Mouse (Mus musculus) heart, embryonic 10.5 days (tissue): Measurements from ENCODE around the gene Tigit. TPM values are rescaled to one million over a fixed set of nuclear protein-coding genes. Genes with fewer than 3 reads are reported as not detected.

Experiments
- DNase-seq: peaks from one replicate; pipeline ENCODE4 v3.0.0-alpha.2; 2017; ENCODE audit warnings: low spot score
- H3K27ac ChIP-seq: fragments of 300-500 bp; sonication (generic); 2 replicates; pipeline ENCODE4 v1.5.1; 2016; ENCODE audit warnings: mild to moderate bottlenecking
- H3K27me3 ChIP-seq: fragments of 300-500 bp; sonication (generic); 2 replicates; pipeline ENCODE4 v1.6.1; 2016; ENCODE audit warnings: mild to moderate bottlenecking; ENCODE audit not compliant: poor library complexity, insufficient read depth, severe bottlenecking
- H3K36me3 ChIP-seq: fragments of 300-500 bp; sonication (generic); 2 replicates; pipeline ENCODE4 v1.6.1; 2016; ENCODE audit warnings: mild to moderate bottlenecking, moderate library complexity
- H3K4me1 ChIP-seq: fragments of 300-500 bp; sonication (generic); 2 replicates; pipeline ENCODE4 v1.6.1; 2016; ENCODE audit warnings: mild to moderate bottlenecking
- H3K4me3 ChIP-seq: fragments of 300-500 bp; sonication (generic); 2 replicates; pipeline ENCODE4 v1.5.1; 2016; ENCODE audit warnings: mild to moderate bottlenecking, moderate library complexity
- H3K9me3 ChIP-seq: fragments of 300-500 bp; sonication (generic); 2 replicates; pipeline ENCODE4 v1.6.1; 2016; ENCODE audit warnings: mild to moderate bottlenecking, moderate library complexity
- WGBS: fragments of 180-500 bp; shearing (Covaris S2); methylation state at CpG from one replicate; pipeline ENCODE4 v1.1.7; 2016; 5-methylcytosine and 5-hydroxymethylcytosine counted together
- polyA plus RNA-seq: library from polyadenylated mRNA; unstranded; fragments of >200 nt; fragmentation: Nextera tagmentation; extraction: Ambion mirVana; gene quantifications from 2 replicates; pipeline ENCODE4 v1.2.1, GENCODE M21; 2016

Tigit gene
- polyA plus RNA-seq, 1 experiment from 2014 or later: not detected

- Histone ChIP-seq H3K36me3 (no peaks in the 10 kb centered on the region), H3K4me3 (no peak overlapping the region), H3K27me3 (no peaks in the 10 kb centered on the region), H3K4me1 (no peaks in the 10 kb centered on the region), H3K9me3 (no peaks in the 10 kb centered on the region), H3K27ac (no peak overlapping the region)
- no peak for DNase-seq
- 69% methylated on average over 11 of the region's 11 CpGs for WGBS
Measured at GRCm38 (mm10) chr16:43694104-43694503, 30.2 kb upstream of the Tigit start.

- H3K4me1 ChIP-seq: no peaks in the 10 kb centered on the region
- no peaks in the 10 kb centered on the region for H3K36me3 ChIP-seq
- no peak overlapping the region for H3K4me3 ChIP-seq
- WGBS: 88% methylated on average over 4 of the region's 4 CpGs
- no peak overlapping the region for H3K27ac ChIP-seq
- no peaks in the 10 kb centered on the region for H3K27me3 ChIP-seq
- no peak for DNase-seq
- no peaks in the 10 kb centered on the region for H3K9me3 ChIP-seq
Measured at GRCm38 (mm10) chr16:43692611-43693010, 28.7 kb upstream of the Tigit start.

- WGBS: 93% methylated on average over 5 of the region's 5 CpGs
- Histone ChIP-seq H3K4me3 (no peak overlapping the region), H3K27me3 (no peaks in the 10 kb centered on the region)
Measured at GRCm38 (mm10) chr16:43691741-43692140, 27.8 kb upstream of the Tigit start.

DNA sequence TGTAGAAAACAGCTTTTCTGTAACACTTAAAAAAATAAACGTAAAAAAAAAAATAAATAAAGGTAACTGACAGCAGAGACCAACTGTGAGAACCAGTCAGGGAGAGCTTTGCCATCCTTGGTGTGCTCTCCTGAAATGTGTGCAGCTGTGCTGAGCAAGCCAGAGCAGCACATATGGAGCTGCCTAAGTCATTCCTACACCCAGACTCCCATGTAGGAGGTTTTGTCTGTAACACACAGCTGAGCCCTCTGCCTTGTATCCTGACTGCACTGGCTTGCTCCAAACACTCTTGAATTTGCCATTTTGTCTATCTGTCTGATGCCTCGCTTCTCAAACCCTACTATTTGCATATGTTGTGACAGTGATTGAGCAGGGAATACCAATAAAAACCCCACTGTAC is 27.0 kb upstream of the Tigit start:
- H3K36me3 ChIP-seq: no peaks in the 10 kb centered on the region
- H3K4me1 ChIP-seq: no peaks in the 10 kb centered on the region
- H3K4me3 ChIP-seq: no peak overlapping the region
- WGBS: 74% methylated on average over 2 of the region's 2 CpGs
- no peak for DNase-seq
- no peaks in the 10 kb centered on the region for H3K9me3 ChIP-seq
- H3K27ac ChIP-seq: no peak overlapping the region
- no peaks in the 10 kb centered on the region for H3K27me3 ChIP-seq

More at GRCm38 (mm10) chr16:43691741-43692140, 27.8 kb upstream of the Tigit start:
- no peak overlapping the region for H3K27ac ChIP-seq
- no peaks in the 10 kb centered on the region for H3K4me1 ChIP-seq
- no peaks in the 10 kb centered on the region for H3K9me3 ChIP-seq
- H3K36me3 ChIP-seq: no peaks in the 10 kb centered on the region
- DNase-seq: no peak

DNA sequence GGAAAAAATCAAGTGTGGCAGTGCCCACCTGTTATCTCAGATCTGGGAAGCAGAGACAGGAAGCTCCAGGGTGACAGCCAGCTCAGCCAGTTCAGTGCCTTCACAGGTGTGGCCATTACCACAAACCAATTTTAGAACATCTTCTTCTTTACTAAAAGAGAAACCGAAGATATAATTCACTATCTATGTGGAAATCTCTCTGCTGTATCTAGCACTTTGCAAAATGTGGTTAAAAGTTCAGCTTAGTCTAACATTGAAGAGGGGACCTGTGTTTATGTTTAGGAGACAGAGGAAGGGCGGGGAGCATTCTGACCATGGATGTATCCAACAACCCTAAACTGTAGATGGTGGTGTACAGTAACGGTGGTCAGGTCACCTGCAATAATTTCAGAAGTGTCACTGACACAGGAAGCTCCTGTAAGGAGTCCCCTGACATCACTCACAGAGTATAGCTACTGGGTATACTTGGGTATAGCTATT is 26.3 kb upstream of the Tigit start:
- Histone ChIP-seq H3K27me3 (no peaks in the 10 kb centered on the region), H3K4me3 (no peak overlapping the region), H3K4me1 (no peaks in the 10 kb centered on the region), H3K9me3 (no peaks in the 10 kb centered on the region), H3K27ac (no peak overlapping the region), H3K36me3 (no peaks in the 10 kb centered on the region)
- no peak for DNase-seq
- WGBS: 94% methylated on average over 3 of the region's 3 CpGs

GRCm38 (mm10) chr16:43687968-43688367 is 24.0 kb upstream of the Tigit start:
- Histone ChIP-seq H3K4me3 (no peak overlapping the region), H3K27me3 (no peaks in the 10 kb centered on the region), H3K27ac (no peak overlapping the region), H3K36me3 (no peaks in the 10 kb centered on the region), H3K4me1 (no peaks in the 10 kb centered on the region), H3K9me3 (no peaks in the 10 kb centered on the region)
- 66% methylated on average over 2 of the region's 2 CpGs for WGBS
- no peak for DNase-seq

GRCm38 (mm10) chr16:43674400-43674799 is 10.5 kb upstream of the Tigit start:
- Histone ChIP-seq H3K27ac (no peak overlapping the region), H3K27me3 (no peaks in the 10 kb centered on the region), H3K9me3 (no peaks in the 10 kb centered on the region), H3K4me3 (no peak overlapping the region), H3K36me3 (no peaks in the 10 kb centered on the region), H3K4me1 (no peaks in the 10 kb centered on the region)
- 83% methylated on average over 3 of the region's 3 CpGs for WGBS
- DNase-seq: no peak

- H3K4me3 ChIP-seq: no peak overlapping the region
- no peaks in the 10 kb centered on the region for H3K4me1 ChIP-seq
- no peaks in the 10 kb centered on the region for H3K27me3 ChIP-seq
- no peaks in the 10 kb centered on the region for H3K36me3 ChIP-seq
- H3K9me3 ChIP-seq: no peaks in the 10 kb centered on the region
- no peak for DNase-seq
- no peak overlapping the region for H3K27ac ChIP-seq
Measured at GRCm38 (mm10) chr16:43672697-43673096, 8.8 kb upstream of the Tigit start.

- no peaks in the 10 kb centered on the region for H3K9me3 ChIP-seq
- H3K36me3 ChIP-seq: no peaks in the 10 kb centered on the region
- no peaks in the 10 kb centered on the region for H3K27me3 ChIP-seq
- H3K4me1 ChIP-seq: no peaks in the 10 kb centered on the region
- H3K4me3 ChIP-seq: no peak overlapping the region
- DNase-seq: no peak
- H3K27ac ChIP-seq: no peak overlapping the region
- WGBS: 93% methylated on average over 1 of the region's 1 CpGs
Measured at GRCm38 (mm10) chr16:43671972-43672371, 8.0 kb upstream of the Tigit start.

DNA sequence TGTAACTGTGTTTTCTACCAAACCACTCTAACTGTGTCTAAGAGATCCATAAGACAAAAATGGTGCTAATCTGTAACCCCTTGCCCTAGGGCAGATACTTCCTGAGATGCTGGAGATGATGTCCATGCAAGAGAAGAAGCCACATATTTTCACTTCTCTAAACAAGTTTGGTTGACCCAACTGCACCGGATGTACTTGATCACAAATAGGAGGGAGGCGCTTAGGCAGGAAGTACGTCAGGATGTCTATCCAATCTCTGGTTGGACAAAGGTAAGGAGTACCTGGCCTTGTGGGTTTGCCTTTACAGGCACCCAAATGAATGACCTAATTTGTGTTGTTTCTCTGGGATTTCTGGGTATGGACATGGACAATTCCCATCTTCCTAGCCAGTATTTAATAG is 4.3 kb upstream of the Tigit start:
- Histone ChIP-seq H3K27ac (no peak overlapping the region), H3K27me3 (no peaks in the 10 kb centered on the region), H3K4me1 (no peaks in the 10 kb centered on the region), H3K4me3 (no peak overlapping the region), H3K36me3 (no peaks in the 10 kb centered on the region), H3K9me3 (no peaks in the 10 kb centered on the region)
- WGBS: 93% methylated on average over 3 of the region's 3 CpGs
- no peak for DNase-seq

DNA sequence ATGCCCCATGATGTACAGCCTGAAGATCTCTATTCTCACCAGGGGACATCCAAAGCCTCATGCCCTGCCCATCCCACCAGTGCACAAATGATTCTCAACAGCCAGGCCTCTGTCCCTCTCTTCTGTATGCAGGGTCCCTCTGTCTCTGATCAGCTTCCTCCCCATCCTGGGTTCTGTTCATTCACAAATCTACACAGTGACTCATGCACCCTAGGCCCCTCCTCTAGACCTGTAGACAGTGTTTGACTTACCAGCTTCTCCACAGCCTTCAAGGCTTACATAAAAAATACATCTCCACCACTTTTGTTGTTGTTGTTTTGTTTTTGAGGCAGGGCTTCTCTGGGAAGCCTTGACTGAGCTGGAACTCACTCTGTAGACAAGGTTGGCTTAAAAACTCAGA is 915 bp upstream of the Tigit start:
- Histone ChIP-seq H3K9me3 (no peaks in the 10 kb centered on the region), H3K27ac (no peak overlapping the region; the same call in 1 of the 2 replicates), H3K36me3 (no peaks in the 10 kb centered on the region), H3K27me3 (no peaks in the 10 kb centered on the region), H3K4me3 (no peak overlapping the region), H3K4me1 (no peaks in the 10 kb centered on the region)
- DNase-seq: no peak

DNA sequence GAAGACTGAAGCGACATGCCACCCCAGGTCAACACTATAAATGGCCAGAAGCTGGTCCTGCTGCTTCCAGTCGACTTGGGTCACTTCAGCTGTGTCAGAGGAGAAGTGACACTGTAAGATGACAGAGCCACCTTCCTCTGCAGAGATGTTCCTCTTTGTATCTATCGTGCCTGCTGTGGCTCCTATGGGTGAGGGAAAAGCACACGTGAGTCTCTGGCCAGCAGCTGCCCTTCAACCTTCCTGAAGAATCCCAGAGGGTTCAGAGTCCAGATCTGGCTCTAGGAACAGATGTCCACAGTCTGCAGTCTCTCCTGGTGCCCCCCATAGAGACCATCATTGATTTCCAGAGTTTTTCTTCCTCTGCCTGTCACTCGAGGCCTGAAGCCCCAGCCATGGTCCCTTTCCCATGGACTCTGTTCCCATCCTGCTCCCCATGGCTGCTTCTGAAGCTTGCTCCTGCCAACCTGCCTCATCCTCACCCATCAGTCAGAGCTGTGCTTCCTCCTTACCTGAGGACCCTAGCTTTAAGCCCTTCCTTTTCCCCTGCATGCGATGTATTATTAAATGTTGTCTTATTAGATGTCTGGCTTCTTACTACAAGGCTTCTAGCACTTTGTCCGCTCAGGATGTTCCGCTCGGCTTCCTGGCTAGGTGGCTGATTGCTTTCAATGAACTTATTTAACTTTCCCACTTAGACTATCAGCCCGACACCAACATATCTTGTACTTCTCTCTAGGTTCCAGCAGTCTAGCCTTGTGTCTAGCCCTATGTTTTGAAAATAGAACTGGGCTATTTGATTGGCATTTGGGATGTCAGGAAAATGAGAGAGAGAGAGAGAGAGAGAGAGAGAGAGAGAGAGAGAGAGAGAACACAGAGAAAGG is 1.6 kb downstream of the Tigit start:
- WGBS: 79% methylated on average over 10 of the region's 10 CpGs
- DNase-seq: no peak

GRCm38 (mm10) chr16:43661576-43661975 is 2.4 kb downstream of the Tigit start:
- DNase-seq: no peak
- WGBS: 91% methylated on average over 5 of the region's 5 CpGs
- no peak overlapping the region for H3K4me3 ChIP-seq

More for the DNA sequence above, 1.6 kb downstream of the Tigit start:
- H3K27ac ChIP-seq: no peak overlapping the region
- H3K4me1 ChIP-seq: no peaks in the 10 kb centered on the region
- H3K4me3 ChIP-seq: no peak overlapping the region
- H3K36me3 ChIP-seq: no peaks in the 10 kb centered on the region
- H3K27me3 ChIP-seq: no peaks in the 10 kb centered on the region
- H3K9me3 ChIP-seq: no peaks in the 10 kb centered on the region

More at GRCm38 (mm10) chr16:43661576-43661975, 2.4 kb downstream of the Tigit start:
- no peaks in the 10 kb centered on the region for H3K27me3 ChIP-seq
- H3K36me3 ChIP-seq: no peaks in the 10 kb centered on the region
- no peak overlapping the region for H3K27ac ChIP-seq
- H3K9me3 ChIP-seq: no peaks in the 10 kb centered on the region
- H3K4me1 ChIP-seq: no peaks in the 10 kb centered on the region
